Mouse (Mus musculus) limb, embryonic 15.5 days (tissue): ENCODE measurements around the gene 4930512M02Rik. TPM values are rescaled to one million over a fixed set of nuclear protein-coding genes. Genes with fewer than 3 reads are reported as not detected.

ENCODE experiments used
- ATAC-seq: fragments of 200-750 bp; cut with Nextera tagmentation; 2 replicates; pipeline ENCODE4 v1.8.0; 2017; ENCODE audit warnings: low read depth, moderate TSS enrichment; ENCODE audit not compliant: insufficient number of reproducible peaks, low FRiP score, low TSS enrichment
- H3K27ac ChIP-seq: fragments of 300-500 bp; sonication (generic); 2 replicates; pipeline ENCODE4 v1.5.1; 2015; ENCODE audit warnings: moderate library complexity, mild to moderate bottlenecking, inconsistent platforms
- H3K27me3 ChIP-seq: fragments of 300-500 bp; sonication (generic); 2 replicates; pipeline ENCODE4 v1.6.1; 2015; ENCODE audit warnings: inconsistent platforms
- H3K36me3 ChIP-seq: fragments of 300-500 bp; sonication (generic); 2 replicates; pipeline ENCODE4 v1.6.1; 2015; ENCODE audit warnings: inconsistent platforms
- H3K4me1 ChIP-seq: fragments of 300-500 bp; sonication (generic); 2 replicates; pipeline ENCODE4 v1.6.1; 2015; ENCODE audit warnings: inconsistent platforms
- H3K4me2 ChIP-seq: fragments of 300-500 bp; sonication (generic); 2 replicates; pipeline ENCODE4 v1.6.1; 2015; ENCODE audit warnings: mild to moderate bottlenecking, inconsistent platforms
- H3K4me3 ChIP-seq: fragments of 300-500 bp; sonication (generic); 2 replicates; pipeline ENCODE4 v1.5.1; 2015; ENCODE audit warnings: mild to moderate bottlenecking, inconsistent platforms
- H3K9ac ChIP-seq: fragments of 300-500 bp; sonication (generic); 2 replicates; pipeline ENCODE4 v1.6.1; 2015; ENCODE audit warnings: inconsistent platforms
- H3K9me3 ChIP-seq: fragments of 300-500 bp; sonication (generic); 2 replicates; pipeline ENCODE4 v1.6.1; 2016; ENCODE audit warnings: inconsistent platforms
- WGBS: fragments of 180-500 bp; shearing (Covaris S2); methylation state at CpG from one replicate; pipeline ENCODE4 v1.1.7; 2015; 5-methylcytosine and 5-hydroxymethylcytosine counted together
- polyA plus RNA-seq: library from polyadenylated mRNA; unstranded; fragments of >200 nt; fragmentation: Nextera tagmentation; extraction: Ambion mirVana; gene quantifications from 2 replicates; pipeline ENCODE4 v1.2.1, GENCODE M21; 2015

4930512M02Rik gene
- polyA plus RNA-seq, 1 experiment from 2014 or later, result not detected

- no peak for ATAC-seq
- Histone ChIP-seq H3K9ac (no peak overlapping the region), H3K27ac (no peak overlapping the region), H3K4me1 (no peaks in the 10 kb centered on the region), H3K27me3 (no peaks in the 10 kb centered on the region), H3K4me2 (no peak overlapping the region), H3K36me3 (no peaks in the 10 kb centered on the region), H3K9me3 (no peaks in the 10 kb centered on the region), H3K4me3 (no peak overlapping the region)
- 80% methylated on average over 7 of the region's 7 CpGs for WGBS
These were observed 68.4 kb downstream of the 4930512M02Rik start for GRCm38 (mm10) chr11:11559099-11559686.

- Histone ChIP-seq H3K27me3 (no peaks in the 10 kb centered on the region), H3K9ac (no peak overlapping the region), H3K27ac (no peak overlapping the region), H3K4me2 (no peak overlapping the region), H3K4me1 (no peaks in the 10 kb centered on the region), H3K4me3 (no peak overlapping the region), H3K36me3 (no peaks in the 10 kb centered on the region), H3K9me3 (no peaks in the 10 kb centered on the region)
- no peak for ATAC-seq
- WGBS, result 77% methylated on average over 3 of the region's 3 CpGs
These were observed 69.0 kb downstream of the 4930512M02Rik start for GRCm38 (mm10) chr11:11558662-11559061.

DNA sequence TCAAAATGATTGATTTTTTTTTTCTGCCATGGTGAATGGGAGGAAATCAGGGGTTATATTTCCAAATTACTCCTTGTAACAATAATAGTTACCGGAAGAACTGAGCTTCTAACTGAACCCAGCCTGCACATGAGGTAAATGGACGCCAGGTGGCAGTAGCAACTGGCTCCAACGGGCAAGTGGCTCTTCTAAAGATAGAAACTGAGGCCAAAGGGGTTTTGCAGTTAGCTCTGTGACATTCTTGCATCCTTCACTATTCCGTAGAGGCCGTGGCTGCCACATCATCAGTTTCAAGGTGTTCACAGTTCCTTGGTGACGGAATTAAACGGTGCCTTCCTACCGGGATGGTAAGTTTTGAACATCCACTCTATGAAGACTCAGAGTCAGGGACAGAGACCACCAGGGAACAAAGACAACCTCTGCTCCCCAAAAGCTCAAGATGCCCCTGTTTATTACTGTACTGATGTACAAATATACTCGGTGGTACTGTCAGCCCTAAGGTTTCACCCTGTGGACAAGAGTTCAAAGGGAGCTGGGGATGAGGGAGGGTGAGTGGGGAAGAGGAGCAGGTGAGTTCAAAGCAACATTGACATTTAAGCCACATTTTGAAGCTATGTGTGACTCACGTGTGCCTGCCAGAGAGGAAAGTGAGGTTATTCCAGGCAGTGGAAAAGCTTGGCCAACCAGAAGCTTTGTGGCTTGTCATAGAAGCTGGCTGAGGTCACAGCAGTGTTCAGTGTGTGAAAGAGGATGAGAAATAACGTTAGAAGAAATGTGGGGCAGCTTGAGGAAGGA, 70.3 kb downstream of the 4930512M02Rik start:
- no peak overlapping the region for H3K4me3 ChIP-seq
- no peaks in the 10 kb centered on the region for H3K27me3 ChIP-seq
- no peaks in the 10 kb centered on the region for H3K36me3 ChIP-seq
- no peaks in the 10 kb centered on the region for H3K4me1 ChIP-seq
- 41% methylated on average over 11 of the region's 11 CpGs for WGBS
- no peak overlapping the region for H3K4me2 ChIP-seq
- H3K27ac ChIP-seq, result no peak overlapping the region
- no peak overlapping the region for H3K9ac ChIP-seq
- no peaks in the 10 kb centered on the region for H3K9me3 ChIP-seq
- ATAC-seq, result no peak

GRCm38 (mm10) chr11:11556186-11556585, 71.4 kb downstream of the 4930512M02Rik start:
- no peaks in the 10 kb centered on the region for H3K9me3 ChIP-seq
- 90% methylated on average over 1 of the region's 1 CpGs for WGBS

GRCm38 (mm10) chr11:11555563-11555962, 72.1 kb downstream of the 4930512M02Rik start:
- Histone ChIP-seq H3K36me3 (no peaks in the 10 kb centered on the region), H3K9me3 (no peaks in the 10 kb centered on the region), H3K27ac (no peak overlapping the region), H3K4me2 (no peak overlapping the region), H3K4me1 (no peaks in the 10 kb centered on the region), H3K27me3 (no peaks in the 10 kb centered on the region), H3K9ac (no peak overlapping the region), H3K4me3 (no peak overlapping the region)
- no peak for ATAC-seq
- 77% methylated on average over 8 of the region's 8 CpGs for WGBS

More at GRCm38 (mm10) chr11:11556186-11556585, 71.4 kb downstream of the 4930512M02Rik start:
- Histone ChIP-seq H3K4me2 (no peak overlapping the region), H3K27me3 (no peaks in the 10 kb centered on the region), H3K4me3 (no peak overlapping the region), H3K4me1 (no peaks in the 10 kb centered on the region), H3K9ac (no peak overlapping the region), H3K27ac (no peak overlapping the region), H3K36me3 (no peaks in the 10 kb centered on the region)
- ATAC-seq, result no peak

- H3K9ac ChIP-seq, result no peak overlapping the region
- H3K27me3 ChIP-seq, result no peaks in the 10 kb centered on the region
- no peaks in the 10 kb centered on the region for H3K36me3 ChIP-seq
- H3K4me2 ChIP-seq, result no peak overlapping the region
- H3K9me3 ChIP-seq, result no peaks in the 10 kb centered on the region
- H3K4me1 ChIP-seq, result no peaks in the 10 kb centered on the region
- no peak overlapping the region for H3K4me3 ChIP-seq
- no peak for ATAC-seq
- 51% methylated on average over 7 of the region's 7 CpGs for WGBS
- H3K27ac ChIP-seq, result no peak overlapping the region
These were observed 79.9 kb downstream of the 4930512M02Rik start for GRCm38 (mm10) chr11:11547597-11548240.

DNA sequence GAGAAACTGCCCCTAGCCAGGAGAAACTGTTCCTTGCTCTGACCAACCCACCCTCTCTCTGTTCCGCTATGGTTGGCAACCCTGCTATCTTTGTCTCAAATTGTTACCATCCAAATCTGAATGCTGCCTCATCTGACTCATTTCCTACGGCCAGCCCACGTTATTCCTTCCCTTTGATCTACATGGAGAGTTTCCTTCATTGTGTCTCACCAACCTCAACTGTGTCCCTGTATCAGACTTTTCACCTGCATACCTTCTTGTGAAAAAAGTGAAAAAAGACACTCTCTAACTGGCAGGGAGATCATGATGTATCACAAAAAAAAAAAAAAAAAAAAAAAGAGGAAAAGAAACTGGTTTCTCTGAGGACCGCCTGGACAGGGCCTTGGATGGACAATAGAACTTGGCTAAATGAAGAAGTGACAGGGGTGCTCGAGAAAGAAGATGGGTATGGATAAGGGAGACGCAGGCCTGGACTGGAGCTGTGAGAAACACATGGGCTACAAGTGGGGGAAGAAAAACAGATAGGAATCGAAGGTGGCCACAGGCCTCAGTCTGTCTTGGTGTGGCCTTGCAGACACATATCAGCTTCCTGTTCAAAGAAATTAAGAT, 80.6 kb downstream of the 4930512M02Rik start:
- Histone ChIP-seq H3K27me3 (no peaks in the 10 kb centered on the region), H3K4me2 (no peak overlapping the region), H3K9ac (no peak overlapping the region), H3K4me1 (no peaks in the 10 kb centered on the region), H3K9me3 (no peaks in the 10 kb centered on the region), H3K36me3 (no peaks in the 10 kb centered on the region), H3K27ac (no peak overlapping the region), H3K4me3 (no peak overlapping the region)
- WGBS, result 83% methylated on average over 7 of the region's 7 CpGs
- ATAC-seq, result no peak

- no peak for ATAC-seq
- 89% methylated on average over 3 of the region's 3 CpGs for WGBS
These were observed 81.7 kb downstream of the 4930512M02Rik start for GRCm38 (mm10) chr11:11545948-11546347.

More at GRCm38 (mm10) chr11:11545948-11546347, 81.7 kb downstream of the 4930512M02Rik start:
- Histone ChIP-seq H3K9ac (no peak overlapping the region), H3K27ac (no peak overlapping the region), H3K27me3 (no peaks in the 10 kb centered on the region), H3K4me2 (no peak overlapping the region), H3K4me1 (no peaks in the 10 kb centered on the region), H3K4me3 (no peak overlapping the region), H3K9me3 (no peaks in the 10 kb centered on the region), H3K36me3 (no peaks in the 10 kb centered on the region)

Other genes with a start within 250 kb of the 4930512M02Rik start
- gene Spata48, start 165.7 kb downstream of the 4930512M02Rik start, polyA plus RNA-seq, result 0.28 and 0.50 TPM in 2 replicates
- gene Zpbp, start 165.4 kb downstream of the 4930512M02Rik start, polyA plus RNA-seq, result 0.58 and 0.63 TPM in 2 replicates
- 1.8 and 2.5 TPM in 2 replicates for gene Ikzf1, start 57.2 kb upstream of the 4930512M02Rik start, polyA plus RNA-seq
- gene Fignl1, start 181.1 kb upstream of the 4930512M02Rik start, polyA plus RNA-seq, result 41.8 and 43.2 TPM in 2 replicates